Mouse (Mus musculus): ENCODE measurements around the gene Repin1. TPM values are rescaled to one million over a fixed set of nuclear protein-coding genes. Genes with fewer than 3 reads are reported as not detected.
A peak's percentile ranks its signal among the peaks of the same experiment; 100 is the strongest.

Repin1 gene
- total and polyA plus RNA-seq, 3 experiments: 27.7 to 33.2 (median 30.0) TPM

GRCm38 (mm10) chr6:48596545-48597232 is 3.0 kb downstream of the Repin1 start:
- intact Hi-C loops (cut with DNase I): no loop called here
- no peak for DNase-seq
- Histone ChIP-seq H3K27me3 (ENCODE audit: control insufficient read depth, insufficient read depth, low read length) (no peaks in the 10 kb centered on the region), H3K4me3 (no peak overlapping the region), H3K9ac (ENCODE audit: low read depth, low read length) (no peak overlapping the region), H3K36me3 (ENCODE audit: control insufficient read depth, insufficient read depth, low read length) (no peaks in the 10 kb centered on the region), H3K4me1 (ENCODE audit: control insufficient read depth, insufficient read depth, low read length) (peaks cover 2% of the 10 kb centered on the region; the same call in 1 of the 2 replicates), H3K27ac (no peak overlapping the region), H3K79me2 (replicated peaks; ENCODE audit: control insufficient read depth, insufficient read depth, low read length) (peaks cover 4% of the 10 kb centered on the region; the same call in 1 of the 2 replicates)
- WGBS: 95% methylated on average over 45 of the region's 45 CpGs
- TF ChIP-seq EP300 (IDR thresholded peaks at IDR 0.05; ENCODE audit: insufficient read depth, low read depth, low read length) (no peak), CTCF (IDR thresholded peaks at IDR 0.05) (no peak), POLR2A (IDR thresholded peaks at IDR 0.05; ENCODE audit: insufficient read depth, low read depth, low read length) (no peak)

GRCm38 (mm10) chr6:48597233-48597625 is 3.5 kb downstream of the Repin1 start:
- 98% methylated on average over 27 of the region's 27 CpGs for WGBS
- Histone ChIP-seq H3K79me2 (replicated peaks; ENCODE audit: control insufficient read depth, insufficient read depth, low read length) (peaks cover 4% of the 10 kb centered on the region; the same call in 1 of the 2 replicates), H3K9ac (ENCODE audit: low read depth, low read length) (no peak overlapping the region), H3K4me3 (no peak overlapping the region), H3K36me3 (ENCODE audit: control insufficient read depth, insufficient read depth, low read length) (no peaks in the 10 kb centered on the region), H3K27ac (no peak overlapping the region), H3K27me3 (ENCODE audit: control insufficient read depth, insufficient read depth, low read length) (no peaks in the 10 kb centered on the region), H3K4me1 (ENCODE audit: control insufficient read depth, insufficient read depth, low read length) (peaks cover 2% of the 10 kb centered on the region; the same call in 1 of the 2 replicates)
- TF ChIP-seq CTCF (IDR thresholded peaks at IDR 0.05): no peak
- no peak for TF ChIP-seq EP300 (IDR thresholded peaks at IDR 0.05; ENCODE audit: insufficient read depth, low read depth, low read length)
- no peak for TF ChIP-seq POLR2A (IDR thresholded peaks at IDR 0.05; ENCODE audit: insufficient read depth, low read depth, low read length)
- no peak for DNase-seq
- intact Hi-C loops (cut with DNase I): no loop called here

DNA sequence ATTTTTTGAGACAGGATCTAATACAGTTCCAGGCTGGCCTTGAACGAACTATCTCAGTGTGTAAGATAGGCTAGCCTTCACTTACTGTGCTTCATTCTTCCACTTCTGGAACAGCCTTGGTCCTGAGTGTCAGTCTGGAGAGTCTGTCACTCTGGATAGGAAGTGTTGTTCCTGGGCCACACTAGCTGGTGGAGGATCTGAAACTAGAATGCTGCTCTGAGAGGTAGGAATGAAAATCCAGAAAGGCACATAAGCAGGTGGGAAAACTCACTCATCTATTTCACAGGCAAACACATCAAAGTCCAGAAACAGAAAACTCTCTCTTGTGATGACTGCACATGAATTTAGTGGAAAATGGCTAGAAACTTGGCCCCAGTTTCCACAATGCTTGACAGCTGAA is 6.9 kb downstream of the Repin1 start:
- Histone ChIP-seq H3K27me3 (ENCODE audit: control insufficient read depth, insufficient read depth, low read length) (no peaks in the 10 kb centered on the region), H3K27ac (no peak overlapping the region), H3K9ac (ENCODE audit: low read depth, low read length) (no peak overlapping the region), H3K79me2 (replicated peaks; ENCODE audit: control insufficient read depth, insufficient read depth, low read length) (peaks cover 4% of the 10 kb centered on the region; the same call in 1 of the 2 replicates), H3K4me1 (ENCODE audit: control insufficient read depth, insufficient read depth, low read length) (peaks cover 1% of the 10 kb centered on the region; the same call in 1 of the 2 replicates), H3K4me3 (no peak overlapping the region), H3K36me3 (ENCODE audit: control insufficient read depth, insufficient read depth, low read length) (no peaks in the 10 kb centered on the region)
- no peak for DNase-seq
- WGBS: 91% methylated on average over 1 of the region's 1 CpGs
- intact Hi-C loops (cut with DNase I): no loop called here
- TF ChIP-seq CTCF (IDR thresholded peaks at IDR 0.05): no peak
- TF ChIP-seq EP300 (IDR thresholded peaks at IDR 0.05; ENCODE audit: insufficient read depth, low read depth, low read length): no peak
- TF ChIP-seq POLR2A (IDR thresholded peaks at IDR 0.05; ENCODE audit: insufficient read depth, low read depth, low read length): no peak

GRCm38 (mm10) chr6:48601271-48602079 is 7.8 kb downstream of the Repin1 start, which contains the start of gene Zfp775:
Gene Zfp775, plus strand, starts transcription at chr6:48602063.
- Histone ChIP-seq H3K9ac (ENCODE audit: low read depth, low read length) (peak within 1 kb of the TSS; percentile 89), H3K4me1 (ENCODE audit: control insufficient read depth, insufficient read depth, low read length) (peaks cover 1% of the 10 kb centered on the region; the same call in 1 of the 2 replicates), H3K36me3 (ENCODE audit: control insufficient read depth, insufficient read depth, low read length) (no peaks in the 10 kb centered on the region), H3K4me3 (peak within 1 kb of the TSS; percentile 88), H3K27me3 (ENCODE audit: control insufficient read depth, insufficient read depth, low read length) (no peaks in the 10 kb centered on the region), H3K79me2 (replicated peaks; ENCODE audit: control insufficient read depth, insufficient read depth, low read length) (peaks cover 4% of the 10 kb centered on the region; the same call in 1 of the 2 replicates), H3K27ac (peak within 1 kb of the TSS; percentile 98)
- intact Hi-C loops (cut with DNase I): no loop called here
- 5% methylated on average over 42 of the region's 42 CpGs for WGBS
- TF ChIP-seq EP300 (IDR thresholded peaks at IDR 0.05; ENCODE audit: insufficient read depth, low read depth, low read length): 0 out of 2 replicates have a peak, but pooled peaks have one; percentile 44
- TF ChIP-seq CTCF (IDR thresholded peaks at IDR 0.05): 0 out of 2 replicates have a peak, but pooled peaks have one; percentile 18
- TF ChIP-seq POLR2A (IDR thresholded peaks at IDR 0.05; ENCODE audit: insufficient read depth, low read depth, low read length): peak; percentile 84
- DNase-seq: peak; percentile 97 to 98

GRCm38 (mm10) chr6:48602080-48602741 is 8.5 kb downstream of the Repin1 start:
- peak overlapping the region; percentile 89 for H3K9ac ChIP-seq (ENCODE audit: low read depth, low read length)
- H3K79me2 ChIP-seq (replicated peaks; ENCODE audit: control insufficient read depth, insufficient read depth, low read length): 0 out of 2 replicates have a peak, but pooled peaks cover 2% of the 10 kb centered on the region
- DNase-seq: no peak
- H3K27me3 ChIP-seq (ENCODE audit: control insufficient read depth, insufficient read depth, low read length): no peaks in the 10 kb centered on the region
- H3K36me3 ChIP-seq (ENCODE audit: control insufficient read depth, insufficient read depth, low read length): no peaks in the 10 kb centered on the region
- peak overlapping the region; percentile 88 for H3K4me3 ChIP-seq
- under 1% methylated on average over 28 of the region's 28 CpGs for WGBS
- peaks cover 1% of the 10 kb centered on the region; the same call in 1 of the 2 replicates for H3K4me1 ChIP-seq (ENCODE audit: control insufficient read depth, insufficient read depth, low read length)
- TF ChIP-seq POLR2A (IDR thresholded peaks at IDR 0.05; ENCODE audit: insufficient read depth, low read depth, low read length): no peak
- no peak for TF ChIP-seq CTCF (IDR thresholded peaks at IDR 0.05)
- TF ChIP-seq EP300 (IDR thresholded peaks at IDR 0.05; ENCODE audit: insufficient read depth, low read depth, low read length): no peak
- intact Hi-C loops (cut with DNase I): no loop called here
- H3K27ac ChIP-seq: peak overlapping the region; percentile 98
